In the genomic region with DNA sequence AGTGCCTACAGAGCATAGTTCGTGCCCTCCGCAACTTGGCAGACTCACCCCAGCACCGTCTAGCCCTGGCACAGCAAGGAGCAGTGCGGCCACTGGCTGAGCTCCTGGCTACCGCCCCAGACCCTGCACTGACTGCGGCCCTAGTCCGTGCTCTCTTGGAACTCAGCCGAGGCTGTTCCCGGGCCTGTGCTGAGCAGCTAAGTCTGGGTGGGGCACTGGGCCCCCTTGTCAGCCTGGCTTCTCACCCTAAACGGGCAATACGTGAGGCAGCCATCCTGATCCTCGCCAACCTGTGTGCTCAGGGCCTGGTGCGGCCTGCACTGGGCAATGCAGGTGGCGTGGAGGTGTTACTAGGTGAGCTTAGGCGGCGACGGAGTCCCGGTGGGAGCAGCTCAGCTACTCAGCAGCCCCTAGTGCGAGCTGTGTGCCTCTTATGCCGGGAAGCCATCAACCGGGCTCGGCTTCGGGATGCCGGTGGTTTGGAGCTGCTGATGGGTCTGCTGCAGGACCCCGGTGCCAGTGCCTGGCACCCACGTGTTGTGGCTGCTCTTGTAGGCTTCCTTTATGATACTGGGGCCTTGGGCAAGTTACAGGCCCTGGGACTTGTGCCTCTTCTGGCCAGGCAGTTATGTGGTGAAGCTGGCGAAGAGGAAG, we compare ENCODE assay signal across 18 mouse cellular contexts. TPM values are rescaled to one million over a fixed set of nuclear protein-coding genes. Genes with fewer than 3 reads are reported as not detected.
DNase-seq lines count a peak whose midpoint lies in the region; ATAC-seq and TF ChIP-seq lines count a peak whose summit lies in the region.
"Had no signal": no experiment of that assay in that cellular context is flagged by ENCODE, and none has a peak within 500 bp of the region (broad histone marks: within the 10 kb centered on the region; RNA-seq: fewer than 3 reads in every experiment).

No protein-coding gene starts in this region.

- 90% methylated on average over 27 of the region's 27 CpGs for WGBS in hindbrain, embryonic 16.5 days
- WGBS in hindbrain, embryonic 12.5 days: 95% methylated on average over 27 of the region's 27 CpGs
- WGBS in neural tube, embryonic 12.5 days: 94% methylated on average over 27 of the region's 27 CpGs
- WGBS in stomach, postnatal 0 days: 92% methylated on average over 27 of the region's 27 CpGs

- no peaks in the 10 kb centered on the region for H3K27me3 ChIP-seq in hindbrain, embryonic 16.5 days (replicated peaks; ENCODE audit: control insufficient read depth, insufficient read depth, low read length)
- H3K27me3 ChIP-seq in hindbrain, embryonic 12.5 days: no peaks in the 10 kb centered on the region
- no peaks in the 10 kb centered on the region for H3K27me3 ChIP-seq in neural tube, embryonic 12.5 days (replicated peaks)
- no peaks in the 10 kb centered on the region for H3K27me3 ChIP-seq in stomach, postnatal 0 days (ENCODE audit: control insufficient read depth, insufficient read depth, low read length)
- H3K27me3 ChIP-seq: kidney, embryonic 15.5 days had no signal

- no peak overlapping the region for H3K27ac ChIP-seq in hindbrain, embryonic 16.5 days (ENCODE audit: low read depth, low read length)
- no peak overlapping the region for H3K27ac ChIP-seq in hindbrain, embryonic 12.5 days
- H3K27ac ChIP-seq in neural tube, embryonic 12.5 days: no peak overlapping the region
- no peak overlapping the region for H3K27ac ChIP-seq in stomach, postnatal 0 days (replicated peaks)
- H3K27ac ChIP-seq: heart, adult 2 months; kidney, embryonic 15.5 days had no signal

- H3K4me3 ChIP-seq in hindbrain, embryonic 16.5 days (ENCODE audit: low read length): no peak overlapping the region
- H3K4me3 ChIP-seq in hindbrain, embryonic 12.5 days: no peak overlapping the region
- no peak overlapping the region for H3K4me3 ChIP-seq in neural tube, embryonic 12.5 days
- no peak overlapping the region for H3K4me3 ChIP-seq in stomach, postnatal 0 days (ENCODE audit: low read depth, low read length)
- H3K4me3 ChIP-seq: heart, adult 2 months; kidney, embryonic 15.5 days; myocyte had no signal

- no peak for TF ChIP-seq EP300 in stomach, postnatal 0 days (optimal IDR thresholded peaks at IDR 0.05)

- H3K4me1 ChIP-seq in hindbrain, embryonic 16.5 days (ENCODE audit: control insufficient read depth, insufficient read depth, low read depth, low read length): peaks cover 24% of the 10 kb centered on the region
- peaks cover 17% of the 10 kb centered on the region for H3K4me1 ChIP-seq in hindbrain, embryonic 12.5 days
- no peaks in the 10 kb centered on the region; the same call in none of the 2 replicates for H3K4me1 ChIP-seq in neural tube, embryonic 12.5 days
- no peaks in the 10 kb centered on the region; the same call in 1 of the 2 replicates for H3K4me1 ChIP-seq in stomach, postnatal 0 days (replicated peaks; ENCODE audit: control insufficient read depth, insufficient read depth)

- H3K9me3 ChIP-seq in hindbrain, embryonic 16.5 days (ENCODE audit: control insufficient read depth, low read length): no peaks in the 10 kb centered on the region
- no peaks in the 10 kb centered on the region for H3K9me3 ChIP-seq in hindbrain, embryonic 12.5 days (replicated peaks)
- H3K9me3 ChIP-seq in neural tube, embryonic 12.5 days: no peaks in the 10 kb centered on the region
- no peaks in the 10 kb centered on the region for H3K9me3 ChIP-seq in stomach, postnatal 0 days (ENCODE audit: control insufficient read depth, low read length)
- H3K9me3 ChIP-seq: G1E; kidney, embryonic 15.5 days had no signal

- peaks cover 15% of the 10 kb centered on the region for H3K36me3 ChIP-seq in hindbrain, embryonic 16.5 days (ENCODE audit: control insufficient read depth, insufficient read depth, low read length)
- peaks cover 52% of the 10 kb centered on the region for H3K36me3 ChIP-seq in hindbrain, embryonic 12.5 days
- peaks cover 48% of the 10 kb centered on the region for H3K36me3 ChIP-seq in neural tube, embryonic 12.5 days
- peaks cover 35% of the 10 kb centered on the region for H3K36me3 ChIP-seq in stomach, postnatal 0 days (ENCODE audit: control insufficient read depth, insufficient read depth, low read length)

- peak overlapping the region; percentile 35 for H3K9ac ChIP-seq in hindbrain, embryonic 16.5 days (ENCODE audit: low read depth, low read length)
- no peak overlapping the region for H3K9ac ChIP-seq in hindbrain, embryonic 12.5 days
- 0 out of 2 replicates have a peak overlapping the region, but pooled peaks have one; percentile 8 for H3K9ac ChIP-seq in neural tube, embryonic 12.5 days
- peak overlapping the region; percentile 27; the same call in 1 of the 2 replicates for H3K9ac ChIP-seq in stomach, postnatal 0 days (ENCODE audit: low read length)
- H3K9ac ChIP-seq: kidney, embryonic 15.5 days had no signal

- peak; percentile 29 for DNase-seq in adrenal gland, postnatal 14 days
- no peak for DNase-seq in adrenal gland, postnatal 4 days (ENCODE audit: low spot score in 2 of 2)
- no peak for DNase-seq in neural tube, embryonic 10.5 days (ENCODE audit: extremely low spot score, low spot score)
- DNase-seq in stomach, postnatal 0 days (ENCODE audit: low spot score): no peak
- DNase-seq: heart, adult 2 months; layer of hippocampus, postnatal 36 days; lung, embryonic 14.5 days had no signal

- H3K4me2 ChIP-seq in hindbrain, embryonic 16.5 days (ENCODE audit: low read length): no peak overlapping the region
- H3K4me2 ChIP-seq in hindbrain, embryonic 12.5 days (replicated peaks): no peak overlapping the region
- no peak overlapping the region for H3K4me2 ChIP-seq in neural tube, embryonic 12.5 days (replicated peaks)
- H3K4me2 ChIP-seq in stomach, postnatal 0 days (replicated peaks; ENCODE audit: low read depth): no peak overlapping the region

- ATAC-seq in hindbrain, embryonic 16.5 days: no peak
- no peak for ATAC-seq in hindbrain, embryonic 12.5 days (ENCODE audit: low FRiP score)
- no peak for ATAC-seq in neural tube, embryonic 12.5 days (ENCODE audit: low FRiP score, low read depth)
- ATAC-seq in stomach, postnatal 0 days (ENCODE audit: low FRiP score, low TSS enrichment): no peak
- ATAC-seq in erythroid progenitor cell, adult 5-6 weeks (replicated peaks; ENCODE audit: low FRiP score, poor library complexity, severe bottlenecking): no peak
- ATAC-seq: activated CD4-positive, CD25-positive, alpha-beta regulatory T cell, adult 4 months; forebrain, embryonic 16.5 days had no signal

- TF ChIP-seq CTCF in stomach, postnatal 0 days (IDR thresholded peaks at IDR 0.05; ENCODE audit: low read depth): no peak

RNA-seq across cellular contexts. Expression of a gene that starts 2.4 kb away (rescaled TPM):
- 6.9 and 7.2 TPM in 2 replicates for total RNA-seq in adrenal gland, postnatal 14 days (2021)
- 1 to 10 TPM; 8.4 TPM for total RNA-seq in adrenal gland, postnatal 4 days (2021)
- 6.3 and 7.9 TPM in 2 replicates for polyA plus RNA-seq in hindbrain, embryonic 16.5 days (2015; fragmentation: Nextera tagmentation; extraction: Ambion mirVana)
- 13.8 and 14.1 TPM in 2 replicates for polyA plus RNA-seq in hindbrain, embryonic 12.5 days (2016; fragmentation: Nextera tagmentation; extraction: Ambion mirVana)
- polyA plus RNA-seq in neural tube, embryonic 12.5 days (2016; fragmentation: Nextera tagmentation; extraction: Ambion mirVana): 10.7 and 12.6 TPM in 2 replicates
- 4.6 and 5.0 TPM in 2 replicates for polyA plus RNA-seq in stomach, postnatal 0 days (2015; fragmentation: Nextera tagmentation; extraction: Ambion mirVana)
- total RNA-seq in erythroid progenitor cell, adult 5-6 weeks (2015; ENCODE audit: low replicate concordance): 3.6 and 5.9 TPM in 2 replicates
- 2.6 and 2.8 TPM in 2 replicates for total RNA-seq in erythroid progenitor cell, adult 5-6 weeks (2017; ENCODE audit: low replicate concordance)

RNA-seq across cellular contexts. Expression of a gene that starts 3.1 kb away (rescaled TPM):
- 16.2 and 18.7 TPM in 2 replicates for total RNA-seq in adrenal gland, postnatal 14 days (2021)
- 10 to 100 TPM; 23.7 to 25.2 TPM for total RNA-seq in adrenal gland, postnatal 4 days (2021)
- polyA plus RNA-seq in hindbrain, embryonic 16.5 days (2015; fragmentation: Nextera tagmentation; extraction: Ambion mirVana): 12.0 and 14.1 TPM in 2 replicates
- 16.4 and 17.4 TPM in 2 replicates for polyA plus RNA-seq in hindbrain, embryonic 12.5 days (2016; fragmentation: Nextera tagmentation; extraction: Ambion mirVana)
- polyA plus RNA-seq in neural tube, embryonic 12.5 days (2016; fragmentation: Nextera tagmentation; extraction: Ambion mirVana): 15.2 and 17.3 TPM in 2 replicates
- polyA plus RNA-seq in stomach, postnatal 0 days (2015; fragmentation: Nextera tagmentation; extraction: Ambion mirVana): 10.7 and 12.4 TPM in 2 replicates
- total RNA-seq in erythroid progenitor cell, adult 5-6 weeks (2015; ENCODE audit: low replicate concordance): 3.4 and 4.7 TPM in 2 replicates
- total RNA-seq in erythroid progenitor cell, adult 5-6 weeks (2017; ENCODE audit: low replicate concordance): 3.1 and 4.5 TPM in 2 replicates

RNA-seq across cellular contexts. Expression of a gene that starts 6.4 kb away (rescaled TPM):
- total RNA-seq in adrenal gland, postnatal 14 days (2021): 30.0 and 32.3 TPM in 2 replicates
- total RNA-seq in adrenal gland, postnatal 4 days (2021): 10 to 100 TPM; 32.0 to 35.0 TPM
- polyA plus RNA-seq in hindbrain, embryonic 16.5 days (2015; fragmentation: Nextera tagmentation; extraction: Ambion mirVana): 27.8 and 34.6 TPM in 2 replicates
- 50.9 and 63.1 TPM in 2 replicates for polyA plus RNA-seq in hindbrain, embryonic 12.5 days (2016; fragmentation: Nextera tagmentation; extraction: Ambion mirVana)
- 38.1 and 38.3 TPM in 2 replicates for polyA plus RNA-seq in neural tube, embryonic 12.5 days (2016; fragmentation: Nextera tagmentation; extraction: Ambion mirVana)
- 167 and 178 TPM in 2 replicates for polyA plus RNA-seq in stomach, postnatal 0 days (2015; fragmentation: Nextera tagmentation; extraction: Ambion mirVana)
- total RNA-seq in erythroid progenitor cell, adult 5-6 weeks (2015; ENCODE audit: low replicate concordance): 0.84 and 1.4 TPM in 2 replicates
- 0.51 TPM in 1 of 2 replicates, not detected in the other for total RNA-seq in erythroid progenitor cell, adult 5-6 weeks (2017; ENCODE audit: low replicate concordance)

RNA-seq across cellular contexts. Expression of a gene that starts 25.2 kb away (rescaled TPM):
- not detected in 2 replicates for total RNA-seq in adrenal gland, postnatal 14 days (2021)
- 10 to 100 TPM in 1 of 2 experiments, under 1 TPM in 1; 0.73 to 22.0 TPM for total RNA-seq in adrenal gland, postnatal 4 days (2021)
- 0.15 TPM in 1 of 2 replicates, not detected in the other for polyA plus RNA-seq in hindbrain, embryonic 16.5 days (2015; fragmentation: Nextera tagmentation; extraction: Ambion mirVana)
- polyA plus RNA-seq in hindbrain, embryonic 12.5 days (2016; fragmentation: Nextera tagmentation; extraction: Ambion mirVana): not detected in 2 replicates
- polyA plus RNA-seq in neural tube, embryonic 12.5 days (2016; fragmentation: Nextera tagmentation; extraction: Ambion mirVana): not detected in 2 replicates
- 0.63 and 1.0 TPM in 2 replicates for polyA plus RNA-seq in stomach, postnatal 0 days (2015; fragmentation: Nextera tagmentation; extraction: Ambion mirVana)
- total RNA-seq in erythroid progenitor cell, adult 5-6 weeks (2015; ENCODE audit: low replicate concordance): 2.5 TPM in 1 of 2 replicates, not detected in the other
- total RNA-seq in erythroid progenitor cell, adult 5-6 weeks (2017; ENCODE audit: low replicate concordance): 1.3 TPM in 1 of 2 replicates, not detected in the other
- total RNA-seq: heart, adult 2 months; layer of hippocampus, postnatal 36 days had no signal
- polyA plus RNA-seq: activated CD4-positive, CD25-positive, alpha-beta regulatory T cell, adult 4 months; forebrain, embryonic 16.5 days; hindbrain, embryonic 11.5 days; myocyte; thymus, postnatal 0 days had no signal

RNA-seq across cellular contexts. Expression of a gene that starts 34.1 kb away (rescaled TPM):
- not detected in 2 replicates for total RNA-seq in adrenal gland, postnatal 14 days (2021)
- total RNA-seq in adrenal gland, postnatal 4 days (2021): 10 to 100 TPM; 15.8 to 26.8 TPM
- 0.33 and 4.0 TPM in 2 replicates for polyA plus RNA-seq in hindbrain, embryonic 16.5 days (2015; fragmentation: Nextera tagmentation; extraction: Ambion mirVana)
- polyA plus RNA-seq in hindbrain, embryonic 12.5 days (2016; fragmentation: Nextera tagmentation; extraction: Ambion mirVana): 1.3 and 4.1 TPM in 2 replicates
- polyA plus RNA-seq in neural tube, embryonic 12.5 days (2016; fragmentation: Nextera tagmentation; extraction: Ambion mirVana): 2.1 and 3.3 TPM in 2 replicates
- polyA plus RNA-seq in stomach, postnatal 0 days (2015; fragmentation: Nextera tagmentation; extraction: Ambion mirVana): 0.24 and 0.46 TPM in 2 replicates
- 3.4 TPM in 1 of 2 replicates, not detected in the other for total RNA-seq in erythroid progenitor cell, adult 5-6 weeks (2015; ENCODE audit: low replicate concordance)
- not detected in 2 replicates for total RNA-seq in erythroid progenitor cell, adult 5-6 weeks (2017; ENCODE audit: low replicate concordance)
- polyA plus RNA-seq: activated CD4-positive, CD25-positive, alpha-beta regulatory T cell, adult 4 months; forebrain, embryonic 16.5 days had no signal
